Mouse (Mus musculus): ENCODE results near the gene Trpv3. TPM values are rescaled to one million over a fixed set of nuclear protein-coding genes. Genes with fewer than 3 reads are reported as not detected.

Gene Trpv3
- total RNA-seq, 1 experiment, result 0.54 TPM

GRCm38 (mm10) chr11:73257362-73257945 lies 9.7 kb upstream of the Trpv3 start:
- Histone ChIP-seq H3K27ac (ENCODE audit: insufficient read depth, low read depth, low read length, poor library complexity, severe bottlenecking) (no peak overlapping the region), H3K9ac (ENCODE audit: insufficient read depth, low read depth, low read length, poor library complexity, severe bottlenecking) (no peak overlapping the region), H3K9me3 (ENCODE audit: control insufficient read depth, insufficient read depth, low read depth, low read length) (no peaks in the 10 kb centered on the region), H3K4me1 (ENCODE audit: control insufficient read depth in 2 of 2, insufficient read depth in 2 of 2, low read length in 2 of 2, poor library complexity in 1 of 2) (no peaks in the 10 kb centered on the region), H3K4me3 (ENCODE audit: insufficient read depth in 1 of 2, low read depth in 1 of 2, low read length in 2 of 2, poor library complexity in 1 of 2, severe bottlenecking in 1 of 2) (no peak overlapping the region), H3K36me3 (ENCODE audit: control insufficient read depth, insufficient read depth, low read length, poor library complexity, severe bottlenecking) (no peaks in the 10 kb centered on the region)
- TF ChIP-seq HCFC1 (IDR thresholded peaks at IDR 0.05; ENCODE audit: borderline replicate concordance, insufficient read depth, low read length), result no peak
- TF ChIP-seq ZC3H11A (IDR thresholded peaks at IDR 0.05; ENCODE audit: borderline replicate concordance, low read depth, low read length), result no peak
- no peak for TF ChIP-seq MAFK (IDR thresholded peaks at IDR 0.05; ENCODE audit: insufficient read depth, low read depth, low read length)
- TF ChIP-seq CHD2 (IDR thresholded peaks at IDR 0.05; ENCODE audit: low read depth, low read length), result no peak
- no peak for TF ChIP-seq ZNF384 (IDR thresholded peaks at IDR 0.05; ENCODE audit: low read depth, low read length)
- no peak for DNase-seq (ENCODE audit: low read depth, low spot score)
- in situ Hi-C loops (cut with MboI; ENCODE audit: low sequenced_read_pairs in 2 of 2, unreplicated experiment in 2 of 2), result no loop called here

GRCm38 (mm10) chr11:73258664-73259063 lies 8.5 kb upstream of the Trpv3 start:
- Histone ChIP-seq H3K27ac (ENCODE audit: insufficient read depth, low read depth, low read length, poor library complexity, severe bottlenecking) (no peak overlapping the region), H3K4me3 (ENCODE audit: insufficient read depth in 1 of 2, low read depth in 1 of 2, low read length in 2 of 2, poor library complexity in 1 of 2, severe bottlenecking in 1 of 2) (no peak overlapping the region), H3K9ac (ENCODE audit: insufficient read depth, low read depth, low read length, poor library complexity, severe bottlenecking) (no peak overlapping the region), H3K9me3 (ENCODE audit: control insufficient read depth, insufficient read depth, low read depth, low read length) (no peaks in the 10 kb centered on the region), H3K36me3 (ENCODE audit: control insufficient read depth, insufficient read depth, low read length, poor library complexity, severe bottlenecking) (no peaks in the 10 kb centered on the region), H3K4me1 (ENCODE audit: control insufficient read depth in 2 of 2, insufficient read depth in 2 of 2, low read length in 2 of 2, poor library complexity in 1 of 2) (no peaks in the 10 kb centered on the region)
- no peak for DNase-seq (ENCODE audit: low read depth, low spot score)
- in situ Hi-C loops (cut with MboI; ENCODE audit: low sequenced_read_pairs in 2 of 2, unreplicated experiment in 2 of 2), result no loop called here
- TF ChIP-seq MAFK (IDR thresholded peaks at IDR 0.05; ENCODE audit: insufficient read depth, low read depth, low read length) (no peak), ZNF384 (IDR thresholded peaks at IDR 0.05; ENCODE audit: low read depth, low read length) (no peak), CHD2 (IDR thresholded peaks at IDR 0.05; ENCODE audit: low read depth, low read length) (no peak), ZC3H11A (IDR thresholded peaks at IDR 0.05; ENCODE audit: borderline replicate concordance, low read depth, low read length) (no peak), HCFC1 (IDR thresholded peaks at IDR 0.05; ENCODE audit: borderline replicate concordance, insufficient read depth, low read length) (no peak)

GRCm38 (mm10) chr11:73260457-73260856 lies 6.7 kb upstream of the Trpv3 start:
- H3K9ac ChIP-seq (ENCODE audit: insufficient read depth, low read depth, low read length, poor library complexity, severe bottlenecking), result no peak overlapping the region
- DNase-seq (ENCODE audit: low read depth, low spot score), result no peak
- no peak overlapping the region for H3K4me3 ChIP-seq (ENCODE audit: insufficient read depth in 1 of 2, low read depth in 1 of 2, low read length in 2 of 2, poor library complexity in 1 of 2, severe bottlenecking in 1 of 2)
- H3K9me3 ChIP-seq (ENCODE audit: control insufficient read depth, insufficient read depth, low read depth, low read length), result no peaks in the 10 kb centered on the region
- H3K36me3 ChIP-seq (ENCODE audit: control insufficient read depth, insufficient read depth, low read length, poor library complexity, severe bottlenecking), result no peaks in the 10 kb centered on the region
- H3K4me1 ChIP-seq (ENCODE audit: control insufficient read depth in 2 of 2, insufficient read depth in 2 of 2, low read length in 2 of 2, poor library complexity in 1 of 2), result no peaks in the 10 kb centered on the region
- in situ Hi-C loops (cut with MboI; ENCODE audit: low sequenced_read_pairs in 2 of 2, unreplicated experiment in 2 of 2), result no loop called here
- peak overlapping the region; percentile 28; the same call in 1 of the 2 replicates for H3K27ac ChIP-seq (ENCODE audit: insufficient read depth, low read depth, low read length, poor library complexity, severe bottlenecking)
- TF ChIP-seq ZNF384 (IDR thresholded peaks at IDR 0.05; ENCODE audit: low read depth, low read length) (no peak), CHD2 (IDR thresholded peaks at IDR 0.05; ENCODE audit: low read depth, low read length) (no peak), ZC3H11A (IDR thresholded peaks at IDR 0.05; ENCODE audit: borderline replicate concordance, low read depth, low read length) (no peak), HCFC1 (IDR thresholded peaks at IDR 0.05; ENCODE audit: borderline replicate concordance, insufficient read depth, low read length) (no peak), MAFK (IDR thresholded peaks at IDR 0.05; ENCODE audit: insufficient read depth, low read depth, low read length) (no peak)

GRCm38 (mm10) chr11:73261385-73261784 lies 5.8 kb upstream of the Trpv3 start:
- in situ Hi-C loops (cut with MboI; ENCODE audit: low sequenced_read_pairs in 2 of 2, unreplicated experiment in 2 of 2), result no loop called here
- DNase-seq (ENCODE audit: low read depth, low spot score), result no peak
- Histone ChIP-seq H3K36me3 (ENCODE audit: control insufficient read depth, insufficient read depth, low read length, poor library complexity, severe bottlenecking) (no peaks in the 10 kb centered on the region), H3K4me3 (ENCODE audit: insufficient read depth in 1 of 2, low read depth in 1 of 2, low read length in 2 of 2, poor library complexity in 1 of 2, severe bottlenecking in 1 of 2) (no peak overlapping the region), H3K4me1 (ENCODE audit: control insufficient read depth in 2 of 2, insufficient read depth in 2 of 2, low read length in 2 of 2, poor library complexity in 1 of 2) (no peaks in the 10 kb centered on the region), H3K9me3 (ENCODE audit: control insufficient read depth, insufficient read depth, low read depth, low read length) (no peaks in the 10 kb centered on the region), H3K9ac (ENCODE audit: insufficient read depth, low read depth, low read length, poor library complexity, severe bottlenecking) (no peak overlapping the region), H3K27ac (ENCODE audit: insufficient read depth, low read depth, low read length, poor library complexity, severe bottlenecking) (no peak overlapping the region)
- no peak for TF ChIP-seq HCFC1 (IDR thresholded peaks at IDR 0.05; ENCODE audit: borderline replicate concordance, insufficient read depth, low read length)
- no peak for TF ChIP-seq MAFK (IDR thresholded peaks at IDR 0.05; ENCODE audit: insufficient read depth, low read depth, low read length)
- no peak for TF ChIP-seq ZNF384 (IDR thresholded peaks at IDR 0.05; ENCODE audit: low read depth, low read length)
- TF ChIP-seq CHD2 (IDR thresholded peaks at IDR 0.05; ENCODE audit: low read depth, low read length), result no peak
